Mouse (Mus musculus) right cerebral cortex, postnatal 14 days (tissue): ENCODE results near the gene Tm7sf3.

Experiments used
- DNase-seq: peaks from one replicate; pipeline ENCODE4 v3.0.0; 2022

Gene Tm7sf3

GRCm38 (mm10) chr6:146642276-146643183 lies at the start of gene Tm7sf3, which contains the start of gene Med21:
TSS of gene Tm7sf3 (minus strand) at chr6:146642824.
TSS of gene Med21 (plus strand) at chr6:146642547.
- DNase-seq, result peak; percentile 99

GRCm38 (mm10) chr6:146688861-146689260 lies 46.2 kb upstream of the Tm7sf3 start:
- DNase-seq, result no peak

GRCm38 (mm10) chr6:146688010-146688409 lies 45.4 kb upstream of the Tm7sf3 start:
- no peak for DNase-seq

GRCm38 (mm10) chr6:146686463-146687196 lies 44.0 kb upstream of the Tm7sf3 start:
- no peak for DNase-seq

GRCm38 (mm10) chr6:146685781-146686308 lies 43.2 kb upstream of the Tm7sf3 start:
- peak; percentile 22 for DNase-seq

GRCm38 (mm10) chr6:146683881-146684280 lies 41.3 kb upstream of the Tm7sf3 start:
- DNase-seq, result no peak

GRCm38 (mm10) chr6:146678136-146679070 lies 35.8 kb upstream of the Tm7sf3 start:
- DNase-seq, result no peak

GRCm38 (mm10) chr6:146676904-146677303 lies 34.3 kb upstream of the Tm7sf3 start:
- DNase-seq, result no peak

GRCm38 (mm10) chr6:146674881-146675536 lies 32.4 kb upstream of the Tm7sf3 start:
- no peak for DNase-seq

- DNase-seq, result no peak
Measured at GRCm38 (mm10) chr6:146674420-146674819, 31.8 kb upstream of the Tm7sf3 start.

GRCm38 (mm10) chr6:146673696-146674095 lies 31.1 kb upstream of the Tm7sf3 start:
- DNase-seq, result no peak

GRCm38 (mm10) chr6:146672106-146672505 lies 29.5 kb upstream of the Tm7sf3 start:
- no peak for DNase-seq

- no peak for DNase-seq
Measured at GRCm38 (mm10) chr6:146670956-146671855, 28.6 kb upstream of the Tm7sf3 start.

- no peak for DNase-seq
Measured at GRCm38 (mm10) chr6:146668606-146669005, 26.0 kb upstream of the Tm7sf3 start.

GRCm38 (mm10) chr6:146666811-146667210 lies 24.2 kb upstream of the Tm7sf3 start:
- DNase-seq, result no peak

GRCm38 (mm10) chr6:146665408-146665807 lies 22.8 kb upstream of the Tm7sf3 start:
- no peak for DNase-seq

- no peak for DNase-seq
Measured at GRCm38 (mm10) chr6:146664917-146665316, 22.3 kb upstream of the Tm7sf3 start.

- DNase-seq, result no peak
Measured at GRCm38 (mm10) chr6:146664116-146664515, 21.5 kb upstream of the Tm7sf3 start.

GRCm38 (mm10) chr6:146662679-146663078 lies 20.1 kb upstream of the Tm7sf3 start:
- peak; percentile 35 for DNase-seq

GRCm38 (mm10) chr6:146661655-146662054 lies 19.0 kb upstream of the Tm7sf3 start:
- DNase-seq, result no peak

- DNase-seq, result no peak
Measured at GRCm38 (mm10) chr6:146660591-146660990, 18.0 kb upstream of the Tm7sf3 start.
